Mouse (Mus musculus) lung, postnatal 0 days (tissue): ENCODE data around the gene Slc2a9.

Experiments
- CTCF ChIP-seq: IDR thresholded peaks from 2 replicates; pipeline ENCODE4 v1.5.1; 2016; ENCODE audit warnings: antibody characterized with exemption, mild to moderate bottlenecking
- EP300 ChIP-seq: IDR thresholded peaks from 2 replicates; pipeline ENCODE4 v1.6.1; 2016; ENCODE audit warnings: antibody characterized with exemption, mild to moderate bottlenecking, control low read depth

GRCm38 (mm10) chr5:38425569-38425968 is 77.4 kb downstream of the Slc2a9 start:
- TF ChIP-seq EP300 (no peak), CTCF (no peak)
